24 mouse cellular contexts compared by ENCODE assay signal in genomic region chr16:91946261-91946660, GRCm38 (mm10).
DNase-seq lines count a peak whose midpoint lies in the region; ATAC-seq and TF ChIP-seq lines count a peak whose summit lies in the region.
"Had no signal": no experiment of that assay in that cellular context is flagged by ENCODE, and none has a peak within 500 bp of the region (broad histone marks: within the 10 kb centered on the region; RNA-seq: fewer than 3 reads in every experiment).

No protein-coding gene starts in this region.

- H3K4me3 ChIP-seq in cerebellum, adult 2 months (replicated peaks; ENCODE audit: insufficient read depth, low read depth, low read length), result no peak overlapping the region
- no peak overlapping the region for H3K4me3 ChIP-seq in heart, embryonic 11.5 days (ENCODE audit: low read depth, low read length)
- H3K4me3 ChIP-seq in kidney, adult 2 months (ENCODE audit: insufficient read depth, low read depth, low read length), result no peak overlapping the region
- H3K4me3 ChIP-seq: embryonic facial prominence, embryonic 12.5 days; embryonic facial prominence, embryonic 15.5 days; gastrocnemius, adult 2 months; heart, adult 2 months; heart, embryonic 12.5 days; heart, embryonic 15.5 days; hindbrain, embryonic 12.5 days; hindbrain, embryonic 15.5 days had no signal

- H3K36me3 ChIP-seq in heart, embryonic 11.5 days (ENCODE audit: control insufficient read depth, insufficient read depth, low read length), result no peaks in the 10 kb centered on the region
- no peaks in the 10 kb centered on the region for H3K36me3 ChIP-seq in kidney, adult 2 months (ENCODE audit: control insufficient read depth, insufficient read depth, low read length)
- H3K36me3 ChIP-seq: embryonic facial prominence, embryonic 12.5 days; embryonic facial prominence, embryonic 15.5 days; heart, embryonic 12.5 days; heart, embryonic 15.5 days; hindbrain, embryonic 12.5 days; hindbrain, embryonic 15.5 days had no signal

- peak; percentile 49 to 60 for DNase-seq in cerebellum, postnatal 10 days
- DNase-seq in cerebellum, adult 2 months, result no peak
- DNase-seq in heart, postnatal 10 days, result peak; percentile 53 to 56
- DNase-seq in kidney, adult 2 months, result peak; percentile 61
- DNase-seq in kidney, adult 9 months, result no peak
- DNase-seq: adrenal gland, adult 8-10 months; cerebellum, adult 11-12 months; cerebellum, adult 9-10 months; cerebellum, postnatal 25 days; forebrain, postnatal 0 days; gastrocnemius, adult 2 months; gastrocnemius, postnatal 14 days; heart, adult 2 months; heart, postnatal 14 days had no signal

- H3K27me3 ChIP-seq in cerebellum, adult 2 months (ENCODE audit: control insufficient read depth, insufficient read depth, low read length), result no peaks in the 10 kb centered on the region
- H3K27me3 ChIP-seq in heart, embryonic 11.5 days (ENCODE audit: control insufficient read depth, insufficient read depth, low read length), result no peaks in the 10 kb centered on the region
- H3K27me3 ChIP-seq in kidney, adult 2 months (replicated peaks; ENCODE audit: control insufficient read depth, insufficient read depth, low read length), result no peaks in the 10 kb centered on the region
- H3K27me3 ChIP-seq: embryonic facial prominence, embryonic 12.5 days; embryonic facial prominence, embryonic 15.5 days; heart, embryonic 12.5 days; heart, embryonic 15.5 days; hindbrain, embryonic 12.5 days; hindbrain, embryonic 15.5 days had no signal

- ATAC-seq in heart, embryonic 11.5 days (replicated peaks; ENCODE audit: insufficient number of reproducible peaks, low FRiP score, low TSS enrichment), result no peak
- ATAC-seq: activated CD4-positive, CD25-positive, alpha-beta regulatory T cell, adult 4 months; forebrain, embryonic 14.5 days; forebrain, postnatal 0 days; intestine, embryonic 16.5 days had no signal

- no peak overlapping the region for H3K27ac ChIP-seq in cerebellum, adult 2 months (ENCODE audit: insufficient read depth, low read length)
- H3K27ac ChIP-seq in heart, embryonic 11.5 days (ENCODE audit: low read depth, low read length), result no peak overlapping the region
- peak overlapping the region; percentile 5 for H3K27ac ChIP-seq in kidney, adult 2 months (ENCODE audit: insufficient read depth, low read depth, low read length)
- H3K27ac ChIP-seq: embryonic facial prominence, embryonic 12.5 days; embryonic facial prominence, embryonic 15.5 days; gastrocnemius, adult 2 months; heart, adult 2 months; heart, embryonic 15.5 days; hindbrain, embryonic 12.5 days; hindbrain, embryonic 15.5 days had no signal

- H3K4me2 ChIP-seq in heart, embryonic 11.5 days, result no peak overlapping the region
- H3K4me2 ChIP-seq: embryonic facial prominence, embryonic 12.5 days; embryonic facial prominence, embryonic 15.5 days; heart, embryonic 12.5 days; heart, embryonic 15.5 days; hindbrain, embryonic 12.5 days; hindbrain, embryonic 15.5 days had no signal

- no peak overlapping the region for H3K9ac ChIP-seq in heart, embryonic 11.5 days (ENCODE audit: low read depth, low read length)
- H3K9ac ChIP-seq: embryonic facial prominence, embryonic 12.5 days; embryonic facial prominence, embryonic 15.5 days; forebrain, postnatal 0 days; heart, embryonic 12.5 days; heart, embryonic 15.5 days; hindbrain, embryonic 12.5 days; hindbrain, embryonic 15.5 days had no signal

- no peak for TF ChIP-seq CTCF in cerebellum, adult 2 months (IDR thresholded peaks at IDR 0.05; ENCODE audit: borderline replicate concordance, insufficient read depth, low read depth, low read length)
- no peak for TF ChIP-seq CTCF in kidney, adult 2 months (conservative IDR thresholded peaks at IDR 0.05; ENCODE audit: insufficient read depth, insufficient read length, low read depth, low read length)

- no peaks in the 10 kb centered on the region for H3K9me3 ChIP-seq in heart, embryonic 11.5 days (replicated peaks; ENCODE audit: control insufficient read depth, low read length)
- H3K9me3 ChIP-seq: embryonic facial prominence, embryonic 12.5 days; embryonic facial prominence, embryonic 15.5 days; heart, embryonic 12.5 days; heart, embryonic 15.5 days; hindbrain, embryonic 12.5 days; hindbrain, embryonic 15.5 days had no signal

- H3K4me1 ChIP-seq in cerebellum, adult 2 months (ENCODE audit: control insufficient read depth, insufficient read depth, low read length), result no peaks in the 10 kb centered on the region
- H3K4me1 ChIP-seq in heart, embryonic 11.5 days (ENCODE audit: control insufficient read depth, insufficient read depth, low read length), result no peaks in the 10 kb centered on the region
- no peaks in the 10 kb centered on the region for H3K4me1 ChIP-seq in kidney, adult 2 months (ENCODE audit: control insufficient read depth, insufficient read depth, low read length)
- H3K4me1 ChIP-seq: embryonic facial prominence, embryonic 12.5 days; embryonic facial prominence, embryonic 15.5 days; heart, embryonic 12.5 days; heart, embryonic 15.5 days; hindbrain, embryonic 12.5 days; hindbrain, embryonic 15.5 days had no signal

- WGBS in cerebellum, adult 2 months, result 56% methylated on average over 10 of the region's 10 CpGs
- WGBS in heart, embryonic 11.5 days (ENCODE audit: insufficient replicate concordance), result 78% methylated on average over 10 of the region's 10 CpGs
- whole genome bisulfite sequencing in kidney, adult 2 months, result 60% methylated on average over 10 of the region's 10 CpGs

- no peak for TF ChIP-seq POLR2A in cerebellum, adult 2 months (IDR thresholded peaks at IDR 0.05; ENCODE audit: borderline replicate concordance, insufficient read depth, low read length)
- TF ChIP-seq POLR2A in kidney, adult 2 months (IDR thresholded peaks at IDR 0.05; ENCODE audit: low read depth, low read length), result no peak

- intact Hi-C loops in heart, postnatal 10 days (cut with DNase I), result no loop called here

Comparison
In these comparisons a context has a peak if more than half of its experiments do, and no peak if none do; other contexts are left out.
1. DNase-seq: peak in cerebellum, postnatal 10 days (2 of 2), heart, postnatal 10 days (2 of 2) and kidney, adult 2 months (single experiment); none in cerebellum, adult 2 months (0 of 2) and kidney, adult 9 months (single experiment).